Mouse (Mus musculus) monocyte, adult 59 days (primary cell): ENCODE results near the gene BC080695. TPM values are rescaled to one million over a fixed set of nuclear protein-coding genes. Genes with fewer than 3 reads are reported as not detected.

Source experiments
- total RNA-seq, 2 experiments: library from RNA; stranded (reverse); gene quantifications; one replicate each; pipeline ENCODE4 v1.2.4; 2023

The BC080695 gene
- total RNA-seq, result not detected

DNA sequence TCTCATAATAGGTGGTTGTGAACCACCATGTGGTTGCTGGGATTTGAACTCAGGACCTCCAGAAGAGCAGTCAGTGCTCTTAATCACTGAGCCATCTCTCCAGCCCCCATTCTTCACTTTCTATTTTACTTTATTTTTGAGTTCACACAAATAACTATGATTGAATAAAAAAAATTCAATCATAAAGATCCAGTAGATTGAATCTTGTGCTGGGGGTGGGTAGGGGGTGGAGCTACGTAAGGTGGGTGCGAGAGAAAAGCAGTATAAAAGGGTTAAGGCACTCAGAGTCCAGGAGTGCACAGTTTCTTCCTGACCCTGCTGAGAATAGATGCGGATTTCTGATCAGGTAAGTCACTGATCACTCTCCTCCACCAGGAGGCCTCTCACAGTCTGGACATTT is at the start of gene BC080695, which contains the start of gene Gm13057:
Gene BC080695 (plus strand): TSS at position 301 of the 400 bp plus-strand sequence.
Gene Gm13057 (plus strand): TSS at position 310 of the 400 bp plus-strand sequence.

DNA sequence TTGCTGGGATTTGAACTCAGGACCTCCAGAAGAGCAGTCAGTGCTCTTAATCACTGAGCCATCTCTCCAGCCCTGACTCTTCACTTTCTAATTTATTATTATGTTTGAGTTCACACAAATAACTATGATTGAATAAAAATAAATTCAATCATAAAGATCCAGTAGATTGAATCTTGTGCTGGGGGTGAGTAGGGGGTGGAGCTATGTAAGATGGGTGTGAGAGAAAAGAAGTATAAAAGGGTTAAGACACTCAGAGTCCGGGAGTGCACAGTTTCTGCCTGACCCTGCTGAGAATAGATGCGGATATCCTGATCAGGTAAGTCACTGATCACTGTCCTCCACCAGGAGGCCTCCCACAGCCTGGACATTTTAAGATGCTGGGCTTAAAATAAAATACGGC is 40.5 kb upstream of the BC080695 start, which contains the start of gene Gm13043:
Gene Gm13043 (plus strand): TSS at position 301 of the 400 bp plus-strand sequence.

DNA sequence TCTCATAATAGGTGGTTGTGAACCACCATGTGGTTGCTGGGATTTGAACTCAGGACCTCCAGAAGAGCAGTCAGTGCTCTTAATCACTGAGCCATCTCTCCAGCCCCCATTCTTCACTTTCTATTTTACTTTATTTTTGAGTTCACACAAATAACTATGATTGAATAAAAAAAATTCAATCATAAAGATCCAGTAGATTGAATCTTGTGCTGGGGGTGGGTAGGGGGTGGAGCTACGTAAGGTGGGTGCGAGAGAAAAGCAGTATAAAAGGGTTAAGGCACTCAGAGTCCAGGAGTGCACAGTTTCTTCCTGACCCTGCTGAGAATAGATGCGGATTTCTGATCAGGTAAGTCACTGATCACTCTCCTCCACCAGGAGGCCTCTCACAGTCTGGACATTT is 15.8 kb upstream of the BC080695 start, which contains the start of gene Gm13040:
Gene Gm13040 (plus strand): TSS at position 301 of the 400 bp plus-strand sequence.

DNA sequence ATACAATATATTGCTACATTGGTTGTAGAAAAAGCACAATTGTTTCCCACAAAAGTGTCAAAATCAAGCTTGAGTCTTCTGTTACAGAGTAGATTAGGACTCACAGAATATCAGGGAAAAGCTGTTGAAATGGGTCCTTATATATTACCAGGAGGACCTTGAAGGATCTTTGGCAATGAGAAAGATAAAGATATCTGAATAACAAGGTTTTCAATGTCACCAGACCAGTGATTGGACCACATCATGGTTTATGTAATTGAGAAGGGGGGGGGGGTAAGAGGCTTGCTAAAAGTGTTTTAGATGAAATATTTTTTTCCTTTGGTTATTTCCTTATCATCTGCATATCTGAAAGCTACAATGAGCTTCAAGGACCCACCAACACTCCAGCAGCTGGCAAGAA is 63.2 kb downstream of the BC080695 start, which contains the start of gene Gm13083:
Gene Gm13083 (plus strand): TSS at position 301 of the 400 bp plus-strand sequence.

Other genes starting within 250 kb of the BC080695 start
- not detected for gene Lrrc38, start 201.9 kb upstream of the BC080695 start, total RNA-seq
- gene Pramel1, start 157.3 kb upstream of the BC080695 start, total RNA-seq, result not detected
- gene Pramef8, start 139.3 kb upstream of the BC080695 start, total RNA-seq, result 10 to 100 TPM; 20.1 to 21.9 TPM
- not detected for gene Oog4, start 101.4 kb upstream of the BC080695 start, total RNA-seq
- not detected for gene Gm13043, start 40.4 kb upstream of the BC080695 start, total RNA-seq
- gene Gm13040, start 15.7 kb upstream of the BC080695 start, total RNA-seq, result not detected
- gene Gm13057, start within 50 bp of the BC080695 start, total RNA-seq, result not detected
- not detected for gene Gm13083, start 63.3 kb downstream of the BC080695 start, total RNA-seq
- gene Gm13088, start 105.5 kb downstream of the BC080695 start, total RNA-seq, result not detected
- not detected for gene Gm13089, start 151.0 kb downstream of the BC080695 start, total RNA-seq
- not detected for gene Gm13078, start 167.8 kb downstream of the BC080695 start, total RNA-seq
- not detected for gene Gm13023, start 237.7 kb downstream of the BC080695 start, total RNA-seq